ENCODE assay signal across 8 mouse cellular contexts in the genomic region with DNA sequence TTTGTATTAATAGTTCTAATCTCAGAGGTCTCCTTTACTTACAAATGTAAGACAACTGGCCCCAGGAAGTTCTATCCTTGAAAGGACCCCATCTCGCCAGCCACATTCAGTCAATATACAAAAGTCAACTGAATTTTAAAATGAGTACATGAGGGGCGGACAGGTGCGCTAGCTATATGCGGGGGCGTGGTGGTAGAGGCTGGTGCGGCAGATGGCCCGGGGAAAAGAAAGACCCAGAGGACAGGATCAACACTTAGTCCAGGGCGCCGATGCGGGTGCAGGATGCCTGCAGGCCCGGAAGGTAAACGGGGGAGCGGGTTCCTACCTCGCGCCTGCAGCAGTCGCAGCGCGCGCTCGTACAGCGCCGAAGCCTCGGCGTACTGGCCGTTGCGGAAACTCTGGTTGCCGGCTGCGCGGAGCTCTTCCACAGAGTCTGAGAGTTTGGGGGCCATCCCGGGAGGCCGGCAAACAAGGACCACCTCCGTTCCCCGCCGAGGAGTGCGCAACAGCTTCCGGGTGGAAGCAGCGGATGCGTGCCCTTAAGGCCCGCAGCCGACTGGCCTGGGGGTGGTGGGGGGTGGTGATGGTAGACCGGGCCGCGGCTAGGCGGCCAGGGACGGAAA. TPM values are rescaled to one million over a fixed set of nuclear protein-coding genes. Genes with fewer than 3 reads are reported as not detected.
DNase-seq lines count a peak whose midpoint lies in the region; ATAC-seq and TF ChIP-seq lines count a peak whose summit lies in the region.

A gene (plus strand): TSS at position 181 of the 623 bp plus-strand sequence.

- no peak for TF ChIP-seq CTCF in G1E (IDR thresholded peaks at IDR 0.05; ENCODE audit: low read depth, low read length)

- H3K4me3 ChIP-seq in G1E (ENCODE audit: low read depth, low read length) = peak within 1 kb of the TSS; percentile 94
- peak within 1 kb of the TSS; percentile 98 for H3K4me3 ChIP-seq in embryonic facial prominence, embryonic 14.5 days (ENCODE audit: low read depth, low read length)
- H3K4me3 ChIP-seq in midbrain, embryonic 15.5 days = peak within 1 kb of the TSS; percentile 93

- H3K27ac ChIP-seq in embryonic facial prominence, embryonic 14.5 days (replicated peaks; ENCODE audit: low read depth, low read length) = peak within 1 kb of the TSS; percentile 91
- H3K27ac ChIP-seq in midbrain, embryonic 15.5 days = peak within 1 kb of the TSS; percentile 87

- ATAC-seq in G1E (ENCODE audit: extremely low read depth, insufficient number of reproducible peaks, low FRiP score, poor library complexity, severe bottlenecking) = no peak
- peak; percentile 15 for ATAC-seq in embryonic facial prominence, embryonic 14.5 days (ENCODE audit: low read depth)
- ATAC-seq in midbrain, embryonic 15.5 days (replicated peaks) = peak; percentile 61

- H3K9ac ChIP-seq in embryonic facial prominence, embryonic 14.5 days (ENCODE audit: low read depth, low read length) = peak within 1 kb of the TSS; percentile 90
- H3K9ac ChIP-seq in midbrain, embryonic 15.5 days = peak within 1 kb of the TSS; percentile 94

- peak; percentile 22 for DNase-seq in kidney, adult 9 months
- no peak for DNase-seq in kidney, postnatal 36 days
- peak; percentile 54 for DNase-seq in G1E (ENCODE audit: low spot score)
- DNase-seq in embryonic facial prominence, embryonic 14.5 days (ENCODE audit: low spot score) = peak; percentile 42
- no peak for DNase-seq in heart, postnatal 14 days
- DNase-seq in left cerebral cortex, postnatal 10 days (ENCODE audit: extremely low spot score in 1 of 2, low spot score in 2 of 2) = peak in 1 of 2 experiments; percentile 68
- no peak for DNase-seq in B cell, adult 2 months

- no peaks in the 10 kb centered on the region for H3K27me3 ChIP-seq in G1E (ENCODE audit: insufficient read depth, low read length)
- H3K27me3 ChIP-seq in embryonic facial prominence, embryonic 14.5 days (replicated peaks; ENCODE audit: control insufficient read depth, insufficient read depth, low read length) = no peaks in the 10 kb centered on the region
- no peaks in the 10 kb centered on the region for H3K27me3 ChIP-seq in midbrain, embryonic 15.5 days (replicated peaks)

- under 1% methylated on average over 13 of the region's 45 CpGs for WGBS in embryonic facial prominence, embryonic 14.5 days
- under 1% methylated on average over 44 of the region's 45 CpGs for WGBS in midbrain, embryonic 15.5 days

- no peaks in the 10 kb centered on the region for H3K9me3 ChIP-seq in G1E (replicated peaks)
- H3K9me3 ChIP-seq in embryonic facial prominence, embryonic 14.5 days (ENCODE audit: control insufficient read depth, low read length) = no peaks in the 10 kb centered on the region
- H3K9me3 ChIP-seq in midbrain, embryonic 15.5 days = no peaks in the 10 kb centered on the region

- intact Hi-C loops in heart, postnatal 14 days (cut with DNase I) = no loop called here
- intact Hi-C loops in left cerebral cortex, postnatal 10 days (cut with DNase I) = no loop called here

- peaks cover 27% of the 10 kb centered on the region for H3K4me1 ChIP-seq in G1E (ENCODE audit: insufficient read depth, low read depth, low read length)
- peaks cover 19% of the 10 kb centered on the region for H3K4me1 ChIP-seq in embryonic facial prominence, embryonic 14.5 days (ENCODE audit: control insufficient read depth, insufficient read depth, low read length)
- H3K4me1 ChIP-seq in midbrain, embryonic 15.5 days = peaks cover 30% of the 10 kb centered on the region

- peaks cover 42% of the 10 kb centered on the region for H3K36me3 ChIP-seq in G1E (replicated peaks)
- H3K36me3 ChIP-seq in embryonic facial prominence, embryonic 14.5 days (ENCODE audit: control insufficient read depth, insufficient read depth, low read length) = peaks cover 23% of the 10 kb centered on the region
- no peaks in the 10 kb centered on the region; the same call in 1 of the 2 replicates for H3K36me3 ChIP-seq in midbrain, embryonic 15.5 days (replicated peaks)

- peak within 1 kb of the TSS; percentile 92 for H3K4me2 ChIP-seq in embryonic facial prominence, embryonic 14.5 days (ENCODE audit: low read depth, low read length)
- peak within 1 kb of the TSS; percentile 84 for H3K4me2 ChIP-seq in midbrain, embryonic 15.5 days

RNA-seq across cellular contexts. Expression of the gene that starts here (rescaled TPM):
- 241 and 247 TPM in 2 replicates for total RNA-seq in G1E (2014; fragmentation: Nextera tagmentation)
- 214 and 225 TPM in 2 replicates for total RNA-seq in G1E (2017)
- 51.0 and 86.5 TPM in 2 replicates for polyA plus RNA-seq in G1E (2012)
- polyA plus RNA-seq in embryonic facial prominence, embryonic 14.5 days (2014; fragmentation: Nextera tagmentation; extraction: Ambion mirVana) = 22.3 and 24.4 TPM in 2 replicates
- 10 to 100 TPM; 17.0 to 20.4 TPM for total RNA-seq in heart, postnatal 14 days (2021)
- 10 to 100 TPM; 32.9 to 34.8 TPM for total RNA-seq in left cerebral cortex, postnatal 10 days (2021)
- 19.6 and 21.1 TPM in 2 replicates for polyA plus RNA-seq in midbrain, embryonic 15.5 days (2015; fragmentation: Nextera tagmentation; extraction: Ambion mirVana)

Comparison
In these comparisons a context has a peak if more than half of its experiments do, and no peak if none do; other contexts are left out.
1. RNA of the gene that starts here (total RNA-seq): 214 to 247 TPM in G1E; 32.9 to 34.8 TPM in left cerebral cortex, postnatal 10 days and 17.0 to 20.4 TPM in heart, postnatal 14 days; every median in the first group is over 4 times any median in the second.
2. DNase-seq: peak in kidney, adult 9 months (single experiment), G1E (single experiment) and embryonic facial prominence, embryonic 14.5 days (single experiment); none in kidney, postnatal 36 days (0 of 2), heart, postnatal 14 days (0 of 2) and B cell, adult 2 months (0 of 2).
3. Peak in every context shown above with its lines, with median percentiles within 50 percentile points of each other: H3K4me3 ChIP-seq.